Mouse (Mus musculus) stomach, postnatal 0 days (tissue): ENCODE measurements around the gene Cbs.

ENCODE experiments used
- CTCF ChIP-seq: IDR thresholded peaks from 2 replicates; pipeline ENCODE4 v1.5.1; 2016; ENCODE audit warnings: antibody characterized with exemption, low read depth, mild to moderate bottlenecking, moderate library complexity
- EP300 ChIP-seq: optimal IDR thresholded peaks from 2 replicates; pipeline ENCODE3; 2016; ENCODE audit warnings: antibody characterized with exemption

DNA sequence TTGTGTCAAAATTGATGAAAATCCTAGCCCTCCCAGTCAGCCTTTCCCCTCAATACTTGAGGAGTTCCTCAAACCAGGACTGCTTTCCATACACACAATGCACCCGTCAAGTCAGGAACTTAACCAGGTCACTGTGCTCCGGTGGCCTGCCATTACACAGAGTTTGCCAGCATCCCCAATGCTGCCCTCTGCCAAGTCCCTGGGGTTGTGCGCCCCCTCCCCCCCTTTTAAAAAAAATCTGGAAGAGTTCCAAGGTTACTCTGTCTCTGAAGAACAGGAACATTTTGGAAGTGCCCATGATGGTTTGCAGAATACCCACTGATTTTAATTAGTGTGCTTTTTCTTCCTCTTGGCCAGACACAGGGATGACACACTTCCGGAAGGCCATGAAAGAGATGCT lies 2.6 kb upstream of the Cbs start:
- TF ChIP-seq EP300 (no peak), CTCF (no peak)
